Mouse (Mus musculus): Measurements from ENCODE around the gene Lalba. TPM values are rescaled to one million over a fixed set of nuclear protein-coding genes. Genes with fewer than 3 reads are reported as not detected.

Lalba gene
- total and polyA plus RNA-seq, 3 experiments = not detected

GRCm38 (mm10) chr15:98486433-98487021 lies 4.0 kb upstream of the Lalba start (continued):
- TF ChIP-seq MYC (IDR thresholded peaks at IDR 0.05; ENCODE audit: low read depth, low read length) (no peak), ZMIZ1 (IDR thresholded peaks at IDR 0.05; ENCODE audit: low read depth, low read length) (0 out of 2 replicates have a peak, but pooled peaks have one; percentile 46), ZKSCAN1 (IDR thresholded peaks at IDR 0.05; ENCODE audit: low read depth, low read length) (no peak), ZNF384 (IDR thresholded peaks at IDR 0.05; ENCODE audit: low read depth, low read length) (peak; percentile 95), MXI1 (IDR thresholded peaks at IDR 0.05; ENCODE audit: low read depth, low read length) (no peak), KAT2A (conservative IDR thresholded peaks at IDR 0.05; ENCODE audit: low read depth, low read length) (no peak), NRF1 (IDR thresholded peaks at IDR 0.05; ENCODE audit: insufficient read depth, low read depth, low read length, poor library complexity, severe bottlenecking) (no peak), RAD21 (IDR thresholded peaks at IDR 0.05; ENCODE audit: low read depth, low read length) (no peak), MYB (IDR thresholded peaks at IDR 0.05; ENCODE audit: low read depth, low read length) (no peak; the same call in 1 of the 2 replicates)

- peak overlapping the region; percentile 23 to 32 for H3K4me3 ChIP-seq (ENCODE audit: control insufficient read depth in 1 of 2, insufficient read depth in 1 of 2, low read depth in 2 of 2, low read length in 2 of 2)
- peak overlapping the region; percentile 36 for H3K9ac ChIP-seq (ENCODE audit: control insufficient read depth, low read depth, low read length, poor library complexity, severe bottlenecking)
- peaks cover 21 to 33% of the 10 kb centered on the region in 2 experiments for H3K4me1 ChIP-seq (ENCODE audit: control insufficient read depth in 1 of 2, insufficient read depth in 2 of 2, low read length in 2 of 2)
These were observed 1.7 kb upstream of the Lalba start for GRCm38 (mm10) chr15:98483907-98484886.

More at GRCm38 (mm10) chr15:98483907-98484886, 1.7 kb upstream of the Lalba start:
- Histone ChIP-seq H3K36me3 (ENCODE audit: control insufficient read depth in 1 of 2, insufficient read depth in 2 of 2, low read length in 2 of 2) (peaks cover 0 to 21% of the 10 kb centered on the region in 2 experiments; a peak in 2 of 4 replicates), H3K79me2 (ENCODE audit: control insufficient read depth, insufficient read depth, low read length, poor library complexity) (no peaks in the 10 kb centered on the region), H3K27ac (ENCODE audit: control insufficient read depth, low read depth, low read length) (peak overlapping the region; percentile 40), H3K9me3 (replicated peaks; ENCODE audit: insufficient read depth, low read length) (no peaks in the 10 kb centered on the region), H3K27me3 (ENCODE audit: control insufficient read depth in 1 of 2, insufficient read depth in 2 of 2, low read length in 2 of 2) (0 out of 4 replicates have a peak, but pooled peaks cover 0 to 1% of the 10 kb centered on the region in 2 experiments)
- TF ChIP-seq POLR2A (IDR thresholded peaks at IDR 0.05; ENCODE audit: control insufficient read depth in 1 of 2, insufficient read depth in 1 of 2, low read depth in 1 of 2, low read length in 2 of 2, poor library complexity in 1 of 2) = peak in 1 of 2 experiments; percentile 25; a peak in 1 of 4 replicates
- TF ChIP-seq MAFK (IDR thresholded peaks at IDR 0.05; ENCODE audit: borderline replicate concordance, low read depth, low read length) = no peak
- TF ChIP-seq POLR2AphosphoS5 (IDR thresholded peaks at IDR 0.05; ENCODE audit: borderline replicate concordance, low read depth, low read length) = no peak
- peak; percentile 34; the same call in 1 of the 2 replicates for TF ChIP-seq MYB (IDR thresholded peaks at IDR 0.05; ENCODE audit: low read depth, low read length)
- no peak for TF ChIP-seq E2F4 (IDR thresholded peaks at IDR 0.05; ENCODE audit: borderline replicate concordance, low read depth, low read length)
- peak; percentile 43 to 72 for TF ChIP-seq EP300 (IDR thresholded peaks at IDR 0.05; ENCODE audit: low read depth in 1 of 2, low read length in 2 of 2)
- peak; percentile 40; the same call in 1 of the 2 replicates for TF ChIP-seq TCF12 (IDR thresholded peaks at IDR 0.05; ENCODE audit: low read depth, low read length)
- TF ChIP-seq TBP (IDR thresholded peaks at IDR 0.05; ENCODE audit: low read depth, low read length) = peak; percentile 47; the same call in 1 of the 2 replicates
- TF ChIP-seq MXI1 (IDR thresholded peaks at IDR 0.05; ENCODE audit: low read depth, low read length) = peak; percentile 8; the same call in 1 of the 2 replicates
- peak; percentile 42; the same call in 1 of the 2 replicates for TF ChIP-seq NELFE (IDR thresholded peaks at IDR 0.05; ENCODE audit: low read depth, low read length)
- peak; percentile 43; the same call in 1 of the 2 replicates for TF ChIP-seq SIN3A (IDR thresholded peaks at IDR 0.05; ENCODE audit: low read length)
- peak; percentile 66 for TF ChIP-seq HCFC1 (IDR thresholded peaks at IDR 0.05; ENCODE audit: low read depth, low read length)
- peak; percentile 52 for TF ChIP-seq ZNF384 (IDR thresholded peaks at IDR 0.05; ENCODE audit: low read depth, low read length)
- TF ChIP-seq ETS1 (IDR thresholded peaks at IDR 0.05; ENCODE audit: low read depth, low read length) = peak; percentile 71
- peak; percentile 87 for TF ChIP-seq ELF1 (IDR thresholded peaks at IDR 0.05; ENCODE audit: low read depth, low read length)
- DNase-seq (ENCODE audit: low read depth, low spot score) = peak; percentile 60
